Mouse (Mus musculus): ENCODE data around the gene Itk.

Itk gene

GRCm38 (mm10) chr11:46305881-46306520, 83.3 kb downstream of the Itk start:
- DNase-seq: no peak

- peak; percentile 63 to 66 for DNase-seq
Measured at GRCm38 (mm10) chr11:46304864-46305710, 84.2 kb downstream of the Itk start.

- DNase-seq: peak in 1 of 2 experiments; percentile 25
Measured at GRCm38 (mm10) chr11:46304093-46304492, 85.2 kb downstream of the Itk start.

GRCm38 (mm10) chr11:46302471-46302870, 86.8 kb downstream of the Itk start:
- DNase-seq: no peak

- no peak for DNase-seq
Measured at GRCm38 (mm10) chr11:46301579-46302248, 87.6 kb downstream of the Itk start.

GRCm38 (mm10) chr11:46299901-46300300, 89.4 kb downstream of the Itk start:
- no peak for DNase-seq

GRCm38 (mm10) chr11:46298889-46299785, 90.2 kb downstream of the Itk start:
- DNase-seq: peak in 1 of 2 experiments; percentile 36

- no peak for DNase-seq
Measured at GRCm38 (mm10) chr11:46294390-46294789, 94.9 kb downstream of the Itk start.

- no peak for DNase-seq
Measured at GRCm38 (mm10) chr11:46293491-46293890, 95.8 kb downstream of the Itk start.

GRCm38 (mm10) chr11:46290988-46291405, 98.3 kb downstream of the Itk start:
- no peak for DNase-seq

- no peak for DNase-seq
Measured at GRCm38 (mm10) chr11:46289561-46289960, 99.8 kb downstream of the Itk start.

- no peak for DNase-seq
Measured at GRCm38 (mm10) chr11:46289022-46289421, 100.3 kb downstream of the Itk start.

- DNase-seq: no peak
Measured at GRCm38 (mm10) chr11:46288091-46288490, 101.2 kb downstream of the Itk start.

- DNase-seq: peak; percentile 69 to 74
Measured at GRCm38 (mm10) chr11:46286803-46287202, 102.5 kb downstream of the Itk start.

GRCm38 (mm10) chr11:46283800-46284199, 105.5 kb downstream of the Itk start:
- DNase-seq: no peak

- DNase-seq: no peak
Measured at GRCm38 (mm10) chr11:46282612-46283011, 106.7 kb downstream of the Itk start.

- no peak for DNase-seq
Measured at GRCm38 (mm10) chr11:46278709-46279108, 110.6 kb downstream of the Itk start.

- DNase-seq: no peak
Measured at GRCm38 (mm10) chr11:46278140-46278539, 111.2 kb downstream of the Itk start.

GRCm38 (mm10) chr11:46276778-46277177, 112.5 kb downstream of the Itk start:
- peak; percentile 82 to 83 for DNase-seq

- no peak for DNase-seq
Measured at GRCm38 (mm10) chr11:46276168-46276567, 113.1 kb downstream of the Itk start.

GRCm38 (mm10) chr11:46275302-46275701, 114.0 kb downstream of the Itk start:
- DNase-seq: peak; percentile 89 to 92
